Mouse (Mus musculus): ENCODE measurements around the gene Dcaf5.
"Not testable (repeated sequence)": the region's sequence is repeated elsewhere in the genome, so short reads cannot be mapped to it uniquely, and the experiment has no call there.

The Dcaf5 gene

GRCm38 (mm10) chr12:80436336-80436976 lies at the start of gene Dcaf5:
Gene Dcaf5 (minus strand): TSS chr12:80436601.
- in situ Hi-C loops (cut with MboI, MseI): no loop called here

- in situ Hi-C loops (cut with MboI, MseI): no loop called here
Measured at GRCm38 (mm10) chr12:80483397-80483796, 47.0 kb upstream of the Dcaf5 start.

GRCm38 (mm10) chr12:80479986-80480385 lies 43.6 kb upstream of the Dcaf5 start:
- in situ Hi-C loops (cut with MboI, MseI): no loop called here

- in situ Hi-C loops (cut with MboI, MseI): no loop called here
Measured at GRCm38 (mm10) chr12:80473731-80474130, 37.3 kb upstream of the Dcaf5 start.

GRCm38 (mm10) chr12:80471926-80472325 lies 35.5 kb upstream of the Dcaf5 start:
- in situ Hi-C loops (cut with MboI, MseI): no loop called here

GRCm38 (mm10) chr12:80470206-80470605 lies 33.8 kb upstream of the Dcaf5 start:
- in situ Hi-C loops (cut with MboI, MseI): no loop called here

- in situ Hi-C loops (cut with MboI, MseI): no loop called here
Measured at GRCm38 (mm10) chr12:80463666-80464269, 27.4 kb upstream of the Dcaf5 start.

GRCm38 (mm10) chr12:80462942-80463651 lies 26.7 kb upstream of the Dcaf5 start, which contains the start of gene Exd2:
Gene Exd2 (plus strand): TSS chr12:80463095.
- in situ Hi-C loops (cut with MboI, MseI): no loop called here

GRCm38 (mm10) chr12:80462292-80462896 lies 26.0 kb upstream of the Dcaf5 start:
- in situ Hi-C loops (cut with MboI, MseI): not testable (repeated sequence)

- in situ Hi-C loops (cut with MboI, MseI): no loop called here
Measured at GRCm38 (mm10) chr12:80458033-80458432, 21.6 kb upstream of the Dcaf5 start.

GRCm38 (mm10) chr12:80453506-80453905 lies 17.1 kb upstream of the Dcaf5 start:
- in situ Hi-C loops (cut with MboI, MseI): no loop called here

- in situ Hi-C loops (cut with MboI, MseI): no loop called here
Measured at GRCm38 (mm10) chr12:80444525-80445109, 8.2 kb upstream of the Dcaf5 start.

GRCm38 (mm10) chr12:80440957-80441356 lies 4.6 kb upstream of the Dcaf5 start:
- in situ Hi-C loops (cut with MboI, MseI): no loop called here

GRCm38 (mm10) chr12:80437051-80437675 lies 762 bp upstream of the Dcaf5 start:
- in situ Hi-C loops (cut with MboI, MseI): no loop called here

GRCm38 (mm10) chr12:80435887-80436286 lies 514 bp downstream of the Dcaf5 start:
- in situ Hi-C loops (cut with MboI, MseI): no loop called here

- in situ Hi-C loops (cut with MboI, MseI): no loop called here
Measured at GRCm38 (mm10) chr12:80434961-80435691, 1.3 kb downstream of the Dcaf5 start.

- in situ Hi-C loops (cut with MboI, MseI): no loop called here
Measured at GRCm38 (mm10) chr12:80434601-80434960, 1.8 kb downstream of the Dcaf5 start.

GRCm38 (mm10) chr12:80433266-80433665 lies 3.1 kb downstream of the Dcaf5 start:
- in situ Hi-C loops (cut with MboI, MseI): no loop called here

- in situ Hi-C loops (cut with MboI, MseI): no loop called here
Measured at GRCm38 (mm10) chr12:80427683-80428082, 8.7 kb downstream of the Dcaf5 start.

- in situ Hi-C loops (cut with MboI, MseI): loop anchor here (10.0 kb wide), 1 partner anchor 630 kb away; no protein-coding TSS in a partner anchor
Measured at GRCm38 (mm10) chr12:80415100-80415499, 21.3 kb downstream of the Dcaf5 start.

GRCm38 (mm10) chr12:80410855-80411254 lies 25.5 kb downstream of the Dcaf5 start:
- in situ Hi-C loops (cut with MboI, MseI): loop anchor here (10.0 kb wide), 1 partner anchor 634 kb away; no protein-coding TSS in a partner anchor
